Mouse (Mus musculus) adrenal gland, adult 2 months (tissue): Measurements from ENCODE around the gene Brd3. TPM values are rescaled to one million over a fixed set of nuclear protein-coding genes. Genes with fewer than 3 reads are reported as not detected.

ENCODE experiments used
- DNase-seq: peaks from one replicate; pipeline ENCODE4 v3.0.0; 2021
- microRNA-seq, 2 experiments: library from miRNA; unstranded; fragments of <30 nt; microRNA quantifications; one replicate each; pipeline ENCODE4 v1.2.0; 2021
- polyA plus RNA-seq: library from polyadenylated mRNA; depleted of rRNA; stranded (reverse); fragments of >200 nt; gene quantifications from 2 replicates; pipeline ENCODE4 v1.2.3, GENCODE M21; 2012; rRNA removed
- total RNA-seq, 2 experiments: library from RNA; stranded (reverse); gene quantifications; 2 replicates each; pipeline ENCODE4 v1.2.3; 2021

Brd3 gene
- total and polyA plus RNA-seq, 3 experiments: 56.9 to 61.6 (median 59.3) TPM

DNA sequence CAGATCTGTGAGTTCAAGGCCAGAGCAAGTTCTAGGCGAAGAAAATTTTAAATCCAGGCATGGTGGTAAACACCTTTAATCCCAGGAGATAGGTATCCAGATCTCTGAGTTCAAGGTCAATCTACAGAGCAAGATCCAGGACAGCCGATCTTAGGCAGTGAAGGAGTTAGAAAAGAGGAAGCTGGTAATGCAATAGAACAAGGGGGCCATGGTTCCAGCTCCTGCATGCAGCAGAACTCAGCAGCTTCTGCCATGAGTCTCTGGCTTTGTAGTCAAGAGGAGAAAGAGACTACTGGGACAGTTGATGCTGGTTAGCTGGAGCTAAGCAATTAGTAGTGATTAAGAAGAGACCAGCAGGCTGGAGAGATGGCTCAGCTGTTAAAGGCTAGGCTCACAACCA lies 105.9 kb downstream of the Brd3 start:
- DNase-seq: no peak

DNA sequence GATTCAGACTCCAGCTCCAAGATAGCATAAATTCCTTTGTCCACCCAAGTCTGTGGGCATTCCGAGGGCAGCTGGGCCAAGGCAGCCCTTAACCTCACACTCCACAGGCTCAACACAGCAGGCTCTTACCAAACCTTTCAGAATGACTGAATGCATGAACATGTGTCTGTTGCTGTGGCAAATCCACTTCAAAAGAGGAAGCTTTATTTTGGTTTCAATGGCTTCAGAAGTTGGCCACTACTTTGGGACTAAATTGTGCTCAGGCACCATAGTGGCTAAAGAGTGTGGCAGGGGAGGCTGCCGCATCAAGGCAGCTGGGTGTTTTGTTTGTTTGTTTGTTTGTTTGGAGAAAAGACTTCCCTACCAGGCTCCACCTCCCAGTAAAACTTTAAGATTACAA lies 107.4 kb downstream of the Brd3 start:
- no peak for DNase-seq

DNA sequence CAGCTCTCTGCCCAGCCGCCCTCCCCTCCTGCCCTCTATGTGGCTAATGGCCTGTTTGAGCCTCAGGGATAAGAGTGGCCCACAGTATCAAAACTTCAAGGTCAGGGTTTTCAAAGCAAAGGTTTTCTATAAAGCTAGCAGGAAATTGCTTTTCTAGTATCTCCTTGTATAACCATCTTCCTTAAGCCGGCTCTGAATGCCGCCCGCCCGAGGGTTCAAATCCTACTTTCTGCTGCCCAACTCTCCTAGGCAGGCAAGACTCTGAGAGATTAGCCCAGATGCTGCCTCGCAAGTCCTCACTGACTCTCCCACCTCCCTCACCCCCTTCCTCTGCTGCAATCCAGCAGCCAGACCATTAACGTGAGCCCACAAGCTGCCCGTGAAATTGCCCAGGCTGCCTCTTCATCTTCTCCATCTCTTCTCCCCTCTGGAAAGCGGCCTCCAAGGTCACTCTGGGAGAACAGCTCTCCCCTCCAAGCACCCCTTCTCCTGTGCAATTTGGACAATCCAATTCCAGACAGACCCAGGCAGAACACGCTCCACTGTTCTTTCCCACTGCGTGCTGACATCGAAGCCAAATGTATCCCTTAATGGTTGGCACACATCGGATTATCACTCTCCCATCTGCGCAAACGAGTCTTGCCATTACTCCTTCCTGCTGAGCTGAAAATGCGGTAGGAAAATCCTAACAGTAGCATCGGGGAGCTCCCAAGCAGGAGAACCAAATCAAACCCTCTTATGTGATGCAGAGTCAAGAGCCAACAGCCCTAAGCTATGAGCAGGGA lies 110.6 kb downstream of the Brd3 start:
- DNase-seq: no peak

Small RNA genes within 50 kb of the gene (microRNA-seq; reads per million reads assigned to microRNA genes)
- 0 to 0.41 reads per million in 2 experiments for gene Gm24049
- gene Mir7578: 0 reads per million in 2 experiments

Other genes starting within 250 kb of the Brd3 start
- gene Vav2, start 80.6 kb downstream of the Brd3 start, total RNA-seq: 10 to 100 TPM; 20.1 to 27.6 TPM
- 29.7 and 30.9 TPM in 2 replicates for gene Vav2, start 80.6 kb downstream of the Brd3 start, polyA plus RNA-seq
- 10 to 100 TPM in 1 of 2 experiments, 1 to 10 TPM in 1; 6.2 to 17.2 TPM for gene Brd3os, start 65.3 kb downstream of the Brd3 start, total RNA-seq
- gene Brd3os, start 65.3 kb downstream of the Brd3 start, polyA plus RNA-seq: 46.0 and 60.2 TPM in 2 replicates
- 10 to 100 TPM; 30.5 TPM for gene Wdr5, start 7.5 kb upstream of the Brd3 start, total RNA-seq
- gene Wdr5, start 7.5 kb upstream of the Brd3 start, polyA plus RNA-seq: 50.0 and 52.5 TPM in 2 replicates
- gene Rxra, start 168.8 kb upstream of the Brd3 start, total RNA-seq: 10 to 100 TPM; 59.4 to 71.6 TPM
- gene Rxra, start 168.8 kb upstream of the Brd3 start, polyA plus RNA-seq: 84.5 and 90.5 TPM in 2 replicates